Mouse (Mus musculus): ENCODE results near the gene Nrap.
"Not testable (repeated sequence)": the region's sequence is repeated elsewhere in the genome, so short reads cannot be mapped to it uniquely, and the experiment has no call there.

Nrap gene

DNA sequence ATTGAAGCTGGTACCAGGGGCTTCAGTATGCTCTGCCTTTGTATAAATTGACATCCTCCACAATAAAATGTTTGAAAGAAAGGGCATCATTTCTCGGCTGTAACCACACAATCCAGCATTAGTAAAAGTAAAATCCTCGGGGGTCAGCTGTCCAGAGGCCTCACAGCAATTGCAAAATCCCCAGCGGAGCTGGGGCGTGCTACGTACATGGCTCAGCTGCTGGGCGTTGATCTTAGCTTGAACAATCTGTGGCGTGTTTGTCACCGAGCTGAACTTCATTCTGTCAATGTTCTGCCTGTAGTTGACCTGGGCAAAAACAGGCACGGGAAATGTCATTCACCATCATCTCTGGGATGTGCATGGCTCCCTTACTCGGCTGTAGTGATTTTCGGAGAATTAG is 23.7 kb downstream of the Nrap start:
- no peak for DNase-seq (ENCODE audit: low spot score)

DNA sequence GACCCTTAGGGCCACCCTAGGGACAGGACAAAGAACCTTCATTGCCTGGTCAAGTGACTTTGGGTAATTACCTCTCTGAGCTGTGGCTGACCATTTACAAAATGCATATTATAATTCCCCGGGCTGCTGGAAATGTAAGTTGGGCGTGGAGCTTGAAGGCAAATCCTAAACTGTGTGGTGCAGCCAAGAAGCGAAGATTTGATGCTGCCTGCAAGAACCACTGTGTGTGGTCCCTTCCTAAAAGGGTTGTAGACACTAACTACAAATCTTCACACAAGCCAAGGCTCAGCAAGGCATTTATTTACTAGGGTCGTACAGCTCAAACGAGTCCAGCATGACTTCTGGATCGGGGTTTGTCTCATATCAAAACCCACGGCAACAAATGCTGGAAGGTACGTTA is 25.3 kb downstream of the Nrap start:
- DNase-seq (ENCODE audit: low spot score) = no peak

DNA sequence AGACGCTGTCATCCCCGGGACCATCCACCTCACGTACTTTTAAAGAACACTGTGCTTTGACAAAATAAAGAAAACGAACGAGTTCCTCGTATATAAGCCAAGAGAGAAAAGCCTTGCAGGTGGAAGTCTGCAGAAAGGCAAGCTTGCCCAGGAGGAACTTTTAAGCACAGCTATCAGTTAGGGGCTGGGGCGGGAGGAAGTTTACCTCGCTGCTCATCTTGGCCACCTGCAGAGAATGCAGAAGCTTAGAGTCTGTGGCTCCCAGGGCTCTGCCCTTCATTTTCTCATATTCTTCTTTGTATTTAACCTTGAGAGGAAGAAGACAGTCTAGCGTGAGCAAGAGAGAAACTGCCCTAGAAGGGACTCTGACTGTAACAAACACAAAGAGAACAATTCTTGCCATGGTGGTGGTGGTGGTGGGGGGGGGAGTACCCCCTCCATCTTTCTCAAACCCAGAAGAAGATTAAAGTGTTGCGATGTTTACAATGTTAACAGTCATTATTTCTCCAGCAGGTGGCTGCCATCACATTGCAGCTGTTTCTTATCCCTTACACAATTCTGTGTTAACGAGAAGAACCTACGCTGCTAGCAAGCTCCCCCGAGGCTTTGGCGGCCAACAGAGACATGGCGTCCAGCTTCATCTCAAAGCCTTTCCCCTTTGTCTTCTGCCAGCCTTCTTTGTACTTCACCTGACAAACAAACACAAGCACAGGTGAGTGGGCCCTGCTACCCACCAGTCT is 25.9 kb downstream of the Nrap start:
- no peak for DNase-seq (ENCODE audit: low spot score)

DNA sequence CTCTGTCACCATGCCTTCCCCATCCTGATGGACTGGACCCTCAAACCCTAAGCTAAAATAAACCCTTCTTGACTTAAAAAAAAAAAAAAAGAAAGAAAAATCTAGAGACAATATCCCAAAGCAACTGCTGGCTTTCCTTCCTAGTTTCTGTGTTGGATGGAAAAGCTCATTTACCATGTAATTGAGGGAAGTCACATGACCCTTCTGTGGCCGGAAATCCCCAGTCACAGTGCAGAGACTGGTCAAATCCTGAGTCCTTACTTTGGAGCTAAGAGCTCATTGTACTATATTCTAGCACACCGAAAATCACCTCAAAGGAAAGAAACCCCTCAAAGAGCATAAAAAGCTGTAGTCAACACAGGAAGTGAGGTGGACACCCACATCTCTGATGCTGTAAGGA is 30.9 kb downstream of the Nrap start:
- DNase-seq (ENCODE audit: low spot score) = no peak

DNA sequence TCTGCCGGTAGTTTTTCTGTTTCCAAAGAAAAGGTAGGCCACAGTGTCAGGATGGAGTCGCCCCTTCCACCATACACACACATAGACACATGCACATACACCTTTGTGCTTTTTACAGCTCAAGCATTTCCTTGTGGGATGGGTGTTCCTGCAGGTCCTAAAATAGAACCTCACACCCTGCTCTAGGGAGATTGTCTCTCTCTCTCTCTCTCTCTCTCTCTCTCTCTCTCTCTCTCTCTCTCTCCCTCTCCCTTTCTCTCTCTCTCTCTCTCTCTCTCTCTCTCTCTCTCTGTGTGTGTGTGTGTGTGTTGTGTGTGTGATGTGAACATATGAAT is 32.5 kb downstream of the Nrap start:
- not testable (repeated sequence) for DNase-seq (ENCODE audit: low spot score)

DNA sequence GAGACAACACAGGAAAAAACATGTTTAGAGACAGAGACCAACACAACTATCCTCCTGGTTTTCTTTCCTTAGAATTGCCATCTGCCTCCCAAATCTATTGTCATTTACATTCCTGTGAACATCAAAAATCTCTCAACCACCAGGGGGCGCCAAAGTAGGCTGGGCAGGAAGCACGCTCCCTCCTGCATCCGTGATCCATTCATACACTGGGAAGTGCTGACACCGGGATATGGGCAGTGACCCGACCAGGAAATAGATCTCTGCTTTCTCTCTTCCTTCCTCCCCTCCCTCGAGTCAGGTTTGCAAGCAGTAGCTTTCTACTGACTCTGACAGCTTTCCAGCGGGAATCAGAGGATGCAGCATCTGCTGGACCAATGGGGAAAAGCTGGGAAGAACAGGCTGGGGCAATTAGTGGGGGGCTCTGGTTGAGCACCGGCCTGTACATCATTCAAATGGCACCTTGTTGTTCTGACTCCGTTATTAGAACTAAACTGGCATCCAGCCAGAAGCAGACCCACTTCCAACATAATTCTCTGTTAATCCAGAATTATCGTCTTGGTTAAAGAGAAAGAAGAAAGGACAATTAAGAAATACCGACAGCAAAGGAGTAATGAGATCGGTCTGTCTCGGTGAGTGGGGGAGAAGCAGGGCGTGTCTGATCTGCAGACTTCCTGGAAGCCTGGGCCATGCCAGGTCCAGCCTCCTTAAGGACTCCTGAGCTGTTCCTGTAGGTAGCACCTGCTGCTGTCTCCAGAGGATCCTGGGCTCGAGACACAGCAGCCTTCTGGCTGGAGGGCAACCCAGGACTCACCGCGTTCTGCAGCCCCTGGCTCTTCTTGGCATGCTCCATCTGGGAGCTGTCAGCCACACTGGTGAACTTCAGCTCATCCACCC is 33.1 kb downstream of the Nrap start:
- peak; percentile 73 for DNase-seq (ENCODE audit: low spot score)

DNA sequence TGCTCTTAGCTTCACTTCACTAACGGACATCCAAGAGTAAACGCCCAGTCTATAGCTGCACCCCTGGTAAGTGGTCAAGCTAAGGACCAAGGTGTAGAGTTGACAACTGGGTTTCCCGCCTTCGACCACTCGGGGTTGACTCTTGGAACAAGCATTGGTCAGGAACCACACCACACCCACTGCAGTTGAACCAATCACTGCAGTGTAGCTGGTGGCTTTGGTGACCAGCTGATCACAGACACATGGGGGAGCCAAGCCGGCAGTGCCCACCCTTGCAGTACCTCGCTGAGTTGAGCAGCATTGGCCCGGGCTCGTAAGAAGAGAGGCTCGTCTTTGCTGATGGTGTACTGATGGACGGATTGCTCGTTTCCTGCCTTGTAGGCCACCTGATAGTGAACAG is 34.6 kb downstream of the Nrap start:
- no peak for DNase-seq (ENCODE audit: low spot score)

DNA sequence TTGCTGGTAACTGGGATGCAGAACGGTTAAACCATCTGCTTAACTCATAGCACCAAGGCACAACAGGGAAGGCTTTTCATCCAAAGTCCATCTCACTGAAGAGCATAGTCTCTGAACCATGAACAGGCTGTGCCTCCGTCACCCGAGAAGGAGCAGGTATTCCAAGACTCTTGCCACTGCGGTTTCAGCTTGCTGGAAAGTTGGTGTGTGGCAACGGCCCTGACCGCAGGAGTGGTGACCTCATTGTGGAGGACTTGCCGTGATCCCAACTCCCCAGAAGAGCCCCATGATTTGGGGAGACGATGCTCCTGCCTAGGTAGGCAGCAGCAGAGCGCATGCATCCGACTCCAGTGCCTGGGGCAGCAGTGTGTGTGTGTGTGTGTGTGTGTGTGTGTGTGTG is 36.1 kb downstream of the Nrap start:
- no peak for DNase-seq (ENCODE audit: low spot score)

DNA sequence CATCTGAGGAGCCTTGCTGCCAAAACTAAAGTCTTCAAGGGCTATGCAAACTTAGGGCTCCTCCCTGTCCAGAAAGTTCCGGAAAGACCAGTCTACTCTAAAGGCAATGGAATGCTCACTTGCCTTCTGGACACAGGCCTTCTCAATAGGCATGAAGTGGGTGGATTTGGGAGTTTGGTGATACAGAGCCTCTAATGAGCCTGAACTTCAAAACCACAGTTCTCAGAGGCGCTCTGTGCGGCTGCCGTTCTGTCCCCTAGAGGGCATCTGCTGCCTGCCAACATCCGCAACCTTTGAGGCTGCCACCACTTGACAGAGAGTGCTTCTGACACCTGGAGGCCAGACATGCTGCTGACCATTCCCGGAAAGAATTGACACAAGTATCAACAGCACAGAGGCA is 40.5 kb downstream of the Nrap start:
- no peak for DNase-seq (ENCODE audit: low spot score)

DNA sequence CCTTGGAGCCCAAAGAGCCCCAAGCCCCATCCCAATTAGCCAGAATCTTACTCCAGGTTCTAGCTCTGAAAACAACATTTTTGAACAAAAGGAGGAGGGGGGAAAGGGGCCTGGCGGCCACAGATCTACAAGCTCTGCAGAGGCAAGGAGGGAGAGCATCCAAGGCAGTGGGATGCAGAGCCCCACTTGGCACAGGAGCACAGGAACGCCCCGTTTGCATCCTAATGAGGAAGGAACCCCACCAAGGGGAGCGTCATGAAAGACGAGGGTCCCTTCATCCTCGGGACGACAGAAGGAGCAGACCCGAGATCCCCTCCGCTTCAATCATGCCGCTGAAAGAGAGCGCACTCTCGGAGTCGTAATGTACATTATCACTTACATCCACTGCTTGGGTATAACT is 43.1 kb downstream of the Nrap start:
- no peak for DNase-seq (ENCODE audit: low spot score)

DNA sequence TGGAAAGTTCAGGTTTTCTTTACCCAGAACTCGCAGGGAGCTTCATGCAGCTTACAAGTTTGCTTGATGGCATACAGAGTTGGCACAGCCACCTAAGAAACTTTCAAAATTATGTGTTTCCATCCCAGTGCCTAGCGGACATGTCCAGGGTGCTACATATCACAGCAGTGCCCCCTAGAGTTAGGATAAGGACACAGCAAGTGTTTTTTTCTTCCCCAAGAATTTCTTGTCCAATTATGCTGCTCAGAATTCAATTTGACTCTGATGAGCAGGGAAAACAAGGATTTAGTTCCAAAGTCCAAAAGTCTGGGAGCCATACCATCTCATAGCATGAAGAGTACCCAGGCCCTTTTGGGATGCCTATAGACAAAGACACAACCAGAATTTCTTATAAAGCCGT is 43.8 kb downstream of the Nrap start:
- DNase-seq (ENCODE audit: low spot score) = no peak

DNA sequence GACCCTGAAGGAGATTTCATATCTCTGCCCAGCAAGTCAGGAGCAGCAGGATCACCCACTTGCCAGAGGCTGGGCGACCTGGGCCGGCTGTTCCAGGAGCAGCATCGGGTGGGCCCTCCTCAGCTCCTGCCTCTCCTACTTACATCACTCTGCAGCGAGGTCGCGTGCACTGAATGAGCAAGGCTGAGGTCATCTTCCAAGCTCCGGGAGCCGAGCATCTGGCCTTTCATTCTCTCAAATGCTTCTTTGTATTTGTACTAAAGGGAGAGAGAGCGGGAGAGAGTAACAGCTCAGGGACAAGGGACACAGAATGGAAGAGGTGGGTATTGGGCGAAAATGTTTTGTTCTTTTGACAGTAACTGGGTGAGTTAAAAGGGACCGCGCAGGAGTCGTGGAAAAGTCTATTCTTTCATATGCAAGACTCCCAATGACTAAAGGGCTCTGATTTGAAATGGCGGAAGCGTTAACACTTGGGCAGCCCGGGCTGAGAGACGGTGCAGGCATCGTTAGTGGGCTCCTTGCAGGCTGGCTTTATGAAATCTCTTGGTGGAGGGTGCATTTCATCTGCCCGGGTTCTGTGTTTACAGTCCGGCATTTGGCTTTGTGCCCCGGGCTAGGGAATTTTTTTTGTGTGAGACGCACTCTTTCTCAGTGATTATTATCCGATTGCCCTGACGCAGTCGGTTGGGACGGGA is 45.8 kb downstream of the Nrap start:
- DNase-seq (ENCODE audit: low spot score) = no peak

DNA sequence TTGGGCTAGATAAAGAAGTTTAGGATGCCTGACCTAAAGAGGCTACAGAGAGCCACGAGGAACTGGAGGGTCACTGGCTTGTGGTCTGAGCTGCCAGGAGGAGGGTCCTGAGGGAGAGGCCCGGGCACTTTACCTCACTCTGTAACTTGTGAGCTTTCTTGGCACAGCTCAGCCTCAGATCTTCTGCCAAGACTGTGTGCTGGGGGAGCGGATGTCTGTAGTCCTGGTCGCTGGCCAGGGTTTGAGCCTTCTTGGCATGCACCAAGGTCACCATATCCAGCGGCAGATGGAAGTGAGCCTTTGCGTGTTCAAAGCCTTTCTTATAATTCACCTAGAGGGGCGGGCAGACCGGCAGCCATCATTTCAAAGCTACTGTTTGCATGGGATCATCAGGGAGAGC is 47.8 kb downstream of the Nrap start:
- no peak for DNase-seq (ENCODE audit: low spot score)

DNA sequence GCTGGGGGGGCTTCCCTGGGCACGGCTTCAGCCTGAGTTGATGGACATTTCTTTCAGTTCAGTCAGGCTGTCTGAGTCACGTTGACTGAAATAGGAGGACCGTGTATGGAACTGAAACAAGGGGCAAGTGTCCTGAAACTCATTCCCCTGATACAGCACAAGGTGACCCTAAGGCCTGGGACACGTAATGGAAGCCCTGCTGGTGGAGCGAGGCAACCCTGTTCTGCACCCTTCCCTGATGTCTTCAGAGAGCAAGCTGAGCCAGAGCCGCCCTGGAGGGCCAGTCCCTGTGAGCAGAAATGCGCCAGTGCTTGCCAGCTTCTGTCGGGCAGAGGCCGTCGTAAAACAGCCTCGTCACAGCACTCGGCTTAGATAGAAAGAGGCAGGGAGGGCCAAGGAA is 53.0 kb downstream of the Nrap start:
- no peak for DNase-seq (ENCODE audit: low spot score)

DNA sequence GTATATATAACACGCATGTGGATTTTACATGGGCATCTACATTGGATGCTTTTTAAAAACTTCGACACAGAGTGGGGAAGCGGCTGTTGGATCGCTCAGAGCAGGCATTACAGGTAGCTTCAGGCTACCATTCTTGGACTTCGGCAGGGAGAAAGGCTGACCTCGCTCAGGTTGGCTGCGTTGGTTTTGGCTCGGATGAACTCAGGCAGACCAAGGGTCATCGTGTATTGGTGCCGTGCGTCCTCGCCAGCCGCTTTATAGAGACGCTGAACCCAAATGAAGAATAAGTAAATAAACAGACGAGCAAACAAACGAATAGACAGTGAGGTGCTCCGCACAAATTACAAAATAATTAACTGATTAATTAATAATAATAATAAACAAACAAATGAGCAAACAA is 53.5 kb downstream of the Nrap start:
- DNase-seq (ENCODE audit: low spot score) = no peak

DNA sequence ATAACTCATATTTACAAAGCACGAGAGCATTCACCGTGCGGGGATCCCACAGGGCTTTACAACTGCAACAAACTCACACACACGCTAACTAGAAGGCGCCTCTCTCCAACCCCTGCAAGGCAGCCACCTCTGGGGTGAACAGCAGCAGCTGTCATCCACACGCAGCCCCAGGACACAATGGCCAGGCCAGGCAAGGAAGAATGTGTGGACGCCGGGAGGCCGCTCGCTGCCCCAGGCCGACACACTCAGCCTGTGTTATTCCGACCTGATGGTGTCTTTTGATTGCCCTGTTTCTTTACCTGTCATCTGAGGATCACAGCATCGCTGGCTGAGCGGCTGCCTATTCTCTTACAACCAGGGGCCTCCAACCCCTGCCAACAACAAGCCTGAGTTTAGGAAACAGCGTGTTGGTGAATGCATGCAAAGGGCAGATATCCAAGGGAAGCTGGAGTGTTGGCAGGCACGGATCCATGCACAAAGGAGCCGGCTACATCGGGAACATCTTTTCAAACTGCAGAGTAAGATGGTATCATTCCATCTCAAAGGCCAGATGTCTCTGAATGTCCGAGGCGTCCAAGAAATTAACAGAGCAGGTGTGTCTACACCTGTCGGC is 63.5 kb downstream of the Nrap start:
- no peak for DNase-seq (ENCODE audit: low spot score)

DNA sequence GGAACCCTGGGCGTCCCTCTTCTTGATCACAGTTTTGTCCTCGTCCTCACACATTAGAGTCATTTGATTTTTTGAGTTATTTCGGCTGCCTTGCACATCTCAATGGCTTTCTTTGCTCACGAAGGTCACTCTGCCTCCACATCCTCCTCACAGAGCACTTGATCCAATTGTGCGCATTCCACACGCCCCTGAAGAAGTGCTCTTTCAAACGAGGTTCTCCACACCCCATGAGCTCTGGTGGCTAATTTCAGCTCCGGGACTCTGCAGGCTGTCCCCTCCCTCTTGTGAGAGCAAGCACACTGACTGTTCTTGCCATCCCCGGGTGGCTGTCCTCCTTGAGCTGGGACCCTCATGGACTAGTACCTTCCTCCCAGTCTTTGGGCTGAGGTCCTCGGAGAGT is 64.2 kb downstream of the Nrap start:
- no peak for DNase-seq (ENCODE audit: low spot score)

DNA sequence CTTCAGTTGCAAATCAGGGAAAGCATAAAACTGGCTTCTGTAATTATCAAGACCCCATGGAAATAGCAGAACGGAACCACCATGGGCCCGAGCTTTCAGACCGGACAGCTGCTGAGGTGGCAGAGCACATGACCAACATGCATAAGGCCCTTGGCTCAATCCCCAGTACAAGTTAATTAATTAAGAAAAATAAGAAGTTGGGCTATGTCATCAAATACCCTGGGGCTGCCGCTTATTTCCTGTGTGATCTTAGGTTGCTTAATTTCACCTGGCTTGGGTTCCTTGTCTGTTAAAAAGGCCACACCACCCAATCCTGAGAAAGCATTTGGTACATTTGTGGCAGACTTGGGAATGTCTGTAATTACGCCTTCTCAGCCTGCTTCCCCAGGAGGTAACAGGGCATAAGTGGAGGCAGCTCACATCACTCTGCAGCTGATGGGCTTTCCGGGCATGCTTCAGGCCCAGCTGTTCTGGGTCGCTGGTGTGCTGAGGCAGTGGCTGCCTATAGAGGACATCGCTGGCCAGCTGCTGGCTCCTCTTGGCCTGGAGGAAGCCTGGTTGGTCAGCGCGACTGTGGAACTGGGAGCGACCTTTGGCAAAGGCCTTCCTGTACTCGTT is 68.4 kb downstream of the Nrap start:
- DNase-seq (ENCODE audit: low spot score) = no peak

DNA sequence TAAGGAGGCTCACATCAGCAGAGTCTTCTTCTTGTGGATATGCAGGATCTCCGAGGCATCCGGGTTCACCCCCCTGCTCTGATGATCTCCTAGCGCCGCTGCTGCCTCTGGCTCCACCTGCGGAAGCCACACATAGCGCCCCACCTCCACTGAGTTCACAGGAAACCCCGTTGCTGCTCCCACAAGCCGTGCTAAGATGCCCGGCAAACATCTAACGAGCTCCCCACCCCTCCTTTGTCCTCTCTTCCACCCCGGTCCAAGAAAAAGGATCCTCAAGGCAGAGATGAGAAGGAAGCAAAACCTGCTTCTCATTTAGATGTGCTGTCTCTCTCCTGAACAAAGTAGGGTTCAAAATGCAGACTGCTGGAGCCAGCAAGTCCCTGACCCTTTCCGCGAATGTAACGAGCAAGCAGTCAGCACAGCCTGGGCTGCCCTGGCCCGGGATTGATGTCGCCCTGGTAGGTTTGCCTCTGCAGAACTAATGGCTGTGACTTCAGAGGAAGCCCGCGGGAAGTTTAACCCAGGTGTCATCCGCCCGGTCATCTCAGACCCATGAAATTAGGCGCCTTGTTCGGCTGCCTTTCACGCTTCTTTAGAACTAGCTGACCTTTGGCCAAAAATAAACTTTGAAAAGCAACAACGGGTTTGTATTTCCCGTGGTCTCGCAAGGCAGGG is 69.5 kb downstream of the Nrap start:
- DNase-seq (ENCODE audit: low spot score) = no peak

DNA sequence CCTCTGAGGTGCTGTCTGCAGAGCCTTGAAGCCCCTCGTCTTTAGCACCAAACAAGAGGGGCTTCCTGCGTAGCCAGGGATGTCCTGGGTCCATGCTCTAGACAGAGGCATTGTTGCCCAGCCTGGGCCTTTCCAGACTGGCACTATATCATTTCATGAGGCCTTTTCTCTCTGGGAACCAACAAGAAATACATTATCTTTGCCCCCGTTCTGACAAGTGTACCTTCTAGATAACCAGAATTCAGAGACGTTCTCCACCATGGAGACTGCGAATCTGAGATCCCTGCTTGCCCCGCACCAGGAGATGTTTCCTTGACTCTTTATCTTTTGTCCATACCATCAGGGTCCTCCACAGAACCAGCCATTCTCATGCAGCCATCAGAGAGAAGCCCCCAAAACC is 70.2 kb downstream of the Nrap start:
- no peak for DNase-seq (ENCODE audit: low spot score)

DNA sequence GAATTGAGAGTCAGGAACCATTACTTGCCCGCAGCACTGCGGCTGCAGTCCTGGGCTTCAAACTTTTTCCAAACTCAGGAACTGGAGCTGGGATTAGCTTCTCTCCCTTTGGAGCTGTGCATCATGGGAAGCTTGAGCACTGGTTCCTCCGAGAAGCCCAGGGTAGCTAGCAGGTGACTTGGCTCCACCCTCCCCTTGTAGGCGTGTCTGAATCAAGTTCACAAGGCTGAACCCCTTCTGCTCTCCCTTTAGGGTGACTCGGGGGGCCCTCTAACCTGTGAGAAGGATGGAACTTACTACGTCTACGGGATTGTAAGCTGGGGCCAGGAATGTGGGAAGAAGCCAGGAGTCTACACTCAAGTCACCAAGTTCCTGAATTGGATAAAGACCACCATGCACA is 70.6 kb downstream of the Nrap start:
- no peak for DNase-seq (ENCODE audit: low spot score)

DNA sequence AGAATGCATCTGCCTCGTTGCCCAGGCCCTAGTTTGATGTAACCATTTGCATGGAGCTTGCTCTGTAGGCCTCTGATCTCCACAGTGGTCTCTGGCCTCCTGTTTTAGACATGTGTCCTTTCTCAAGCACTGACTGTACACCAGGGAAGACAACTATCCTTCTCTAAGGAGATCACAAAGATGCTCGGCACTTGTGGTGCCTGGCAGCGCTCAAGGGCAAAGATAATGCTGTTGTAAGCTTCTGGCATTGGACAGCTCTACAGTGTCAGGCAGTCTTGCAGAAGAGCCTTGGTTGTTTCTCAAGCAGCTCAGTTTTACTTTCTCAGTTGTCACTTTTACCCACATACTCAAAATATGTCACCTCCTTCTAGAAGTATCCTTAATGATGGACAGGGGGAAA is 73.3 kb downstream of the Nrap start:
- DNase-seq (ENCODE audit: low spot score) = no peak
